Mouse (Mus musculus) kidney, postnatal 0 days (tissue): Measurements from ENCODE around the gene Ushbp1. TPM values are rescaled to one million over a fixed set of nuclear protein-coding genes. Genes with fewer than 3 reads are reported as not detected.

Experiments
- ATAC-seq: fragments of 200-750 bp; cut with Nextera tagmentation; replicated peaks from 2 replicates; pipeline ENCODE4 v1.8.0; 2017; ENCODE audit warnings: low read depth, moderate number of reproducible peaks, moderate TSS enrichment, moderate library complexity; ENCODE audit not compliant: low FRiP score
- DNase-seq: peaks from one replicate; pipeline ENCODE4 v3.0.0-alpha.2; 2016; ENCODE audit warnings: low spot score
- H3K27ac ChIP-seq: fragments of 300-500 bp; sonication (generic); 2 replicates; pipeline ENCODE4 v1.5.1; 2014; ENCODE audit warnings: mild to moderate bottlenecking
- H3K27me3 ChIP-seq: fragments of 300-500 bp; sonication (generic); 2 replicates; pipeline ENCODE4 v1.6.1; 2014; ENCODE audit warnings: low read length, mixed read lengths; ENCODE audit not compliant: insufficient read depth
- H3K36me3 ChIP-seq: fragments of 300-500 bp; sonication (generic); 2 replicates; pipeline ENCODE4 v1.6.1; 2014; ENCODE audit warnings: low read length, mixed read lengths; ENCODE audit not compliant: insufficient read depth
- H3K4me1 ChIP-seq: fragments of 300-500 bp; sonication (generic); replicated peaks from 2 replicates; pipeline ENCODE4 v1.6.1; 2014; ENCODE audit warnings: antibody characterized with exemption, low read length, mixed read lengths; ENCODE audit not compliant: insufficient read depth
- H3K4me2 ChIP-seq: fragments of 300-500 bp; sonication (generic); 2 replicates; pipeline ENCODE4 v1.6.1; 2014; ENCODE audit warnings: mild to moderate bottlenecking, low read length, moderate library complexity, mixed read lengths
- H3K4me3 ChIP-seq: fragments of 300-500 bp; sonication (generic); replicated peaks from 2 replicates; pipeline ENCODE4 v1.5.1; 2014; ENCODE audit warnings: low read depth, low read length
- H3K9ac ChIP-seq: fragments of 300-500 bp; sonication (generic); 2 replicates; pipeline ENCODE4 v1.6.1; 2014; ENCODE audit warnings: low read depth, low read length
- H3K9me3 ChIP-seq: fragments of 300-500 bp; sonication (generic); replicated peaks from 2 replicates; pipeline ENCODE4 v1.6.1; 2016; ENCODE audit warnings: low read length, inconsistent platforms, mixed read lengths
- CTCF ChIP-seq: IDR thresholded peaks from 2 replicates; pipeline ENCODE4 v1.5.1; 2016; ENCODE audit warnings: antibody characterized with exemption, low read depth, mild to moderate bottlenecking, moderate library complexity
- WGBS: fragments of 180-500 bp; shearing (Covaris S2); extraction: QIAGEN DNeasy Blood & Tissue Kit; methylation state at CpG from one replicate; pipeline ENCODE4 v1.1.7; 2014; 5-methylcytosine and 5-hydroxymethylcytosine counted together
- polyA plus RNA-seq: library from polyadenylated mRNA; unstranded; fragments of >200 nt; fragmentation: Nextera tagmentation; extraction: Ambion mirVana; gene quantifications from 2 replicates; pipeline ENCODE4 v1.2.1, GENCODE M21; 2015

The Ushbp1 gene
- polyA plus RNA-seq, 1 experiment from 2014 or later: 18.8 TPM

DNA sequence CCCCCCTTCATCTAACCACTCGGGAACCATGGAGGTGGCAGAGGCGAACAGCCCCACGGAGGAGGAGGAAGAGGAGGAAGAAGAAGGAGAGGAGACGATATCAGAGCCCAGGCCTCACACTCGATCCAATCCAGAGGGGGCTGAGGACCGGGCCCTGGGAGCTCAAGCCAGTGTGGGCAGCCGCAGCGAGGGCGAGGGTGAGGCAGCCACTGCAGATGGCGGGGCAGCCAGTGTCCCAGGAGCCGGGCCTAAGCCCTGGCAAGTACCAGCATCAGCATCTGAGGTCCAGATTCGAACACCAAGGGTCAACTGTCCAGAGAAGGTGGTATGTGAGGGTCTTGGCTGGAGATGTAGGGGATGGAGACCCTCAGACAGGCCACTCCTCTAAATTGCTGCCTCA lies 2.1 kb upstream of the Ushbp1 start:
- DNase-seq (no peak), ATAC-seq (no peak)
- no peak overlapping the region for H3K27ac ChIP-seq
- H3K36me3 ChIP-seq: peaks cover 13% of the 10 kb centered on the region; the same call in 1 of the 2 replicates
- peaks cover 5% of the 10 kb centered on the region; the same call in 1 of the 2 replicates for H3K4me1 ChIP-seq
- peak overlapping the region; percentile 70 for H3K4me2 ChIP-seq
- peak overlapping the region; percentile 51 for H3K4me3 ChIP-seq
- H3K27me3 ChIP-seq: no peaks in the 10 kb centered on the region
- no peak for TF ChIP-seq CTCF
- 85% methylated on average over 12 of the region's 12 CpGs for WGBS
- H3K9ac ChIP-seq: no peak overlapping the region
- no peaks in the 10 kb centered on the region for H3K9me3 ChIP-seq

DNA sequence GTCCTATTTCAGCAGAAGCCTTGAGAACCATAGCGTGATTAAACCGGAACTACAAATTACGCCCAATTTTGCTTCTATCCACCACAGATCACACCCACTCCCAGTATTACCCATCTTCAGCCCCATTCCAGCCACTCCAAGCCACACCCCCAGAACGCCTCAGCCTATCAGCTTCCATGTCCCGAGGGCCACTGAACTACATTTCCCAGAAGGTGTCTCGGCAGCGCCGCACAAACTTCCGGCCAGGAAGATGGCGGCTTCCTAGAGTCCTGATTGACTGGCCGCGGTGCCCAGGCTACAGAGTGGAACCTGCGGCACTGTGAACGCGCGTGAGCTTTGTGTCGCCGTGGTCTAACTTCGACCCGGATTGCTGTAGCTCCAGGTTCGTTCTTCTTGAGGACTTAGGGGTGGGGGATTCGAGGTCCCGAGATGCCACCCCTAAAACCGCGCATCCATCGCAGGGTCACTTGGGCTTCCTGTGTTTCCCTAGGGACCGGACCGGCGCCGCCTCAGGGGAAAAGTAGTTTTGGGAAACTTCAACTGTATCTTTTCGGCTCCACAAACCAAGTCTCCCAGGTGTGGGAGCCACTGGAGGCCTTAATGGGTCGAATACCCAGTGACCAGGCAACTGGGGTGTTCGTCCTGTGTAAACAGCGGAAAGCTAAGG lies 1.2 kb upstream of the Ushbp1 start, which contains the start of gene Babam1:
Babam1 (plus strand) TSS at position 223 of the 667 bp plus-strand sequence.
- ATAC-seq: peak; percentile 97
- Histone ChIP-seq H3K4me1 (peaks cover 5% of the 10 kb centered on the region), H3K27me3 (no peaks in the 10 kb centered on the region), H3K9ac (peak within 1 kb of the TSS; percentile 62), H3K36me3 (peaks cover 13% of the 10 kb centered on the region; the same call in 1 of the 2 replicates), H3K27ac (peak within 1 kb of the TSS; percentile 73), H3K4me2 (peak within 1 kb of the TSS; percentile 70), H3K4me3 (peak within 1 kb of the TSS; percentile 51), H3K9me3 (no peaks in the 10 kb centered on the region)
- under 1% methylated on average over 34 of the region's 34 CpGs for WGBS
- TF ChIP-seq CTCF: no peak
- peak; percentile 99 for DNase-seq

DNA sequence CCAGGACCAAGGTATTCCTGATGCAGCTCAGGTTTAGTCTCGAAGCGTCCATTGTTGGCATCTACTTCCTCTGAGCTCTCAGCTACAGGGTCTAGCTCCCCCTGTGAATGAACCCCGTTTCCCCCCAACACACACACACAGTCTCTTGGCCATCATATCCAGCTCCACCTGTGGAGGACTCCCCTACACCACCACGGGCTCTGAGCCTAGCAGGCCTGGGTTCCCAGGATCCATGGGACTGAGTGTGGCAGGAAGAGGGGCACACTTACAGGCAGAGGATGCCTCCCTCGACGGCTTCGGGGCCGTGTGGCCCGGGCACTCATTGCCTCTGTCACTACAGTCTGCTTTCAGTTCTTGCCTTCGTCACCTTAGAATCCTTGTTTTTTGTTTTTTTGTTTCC lies 531 bp downstream of the Ushbp1 start:
- Histone ChIP-seq H3K4me1 (peaks cover 5% of the 10 kb centered on the region), H3K9me3 (no peaks in the 10 kb centered on the region), H3K4me2 (peak overlapping the region; percentile 38), H3K27me3 (no peaks in the 10 kb centered on the region), H3K4me3 (peak overlapping the region; percentile 24; the same call in 1 of the 2 replicates), H3K9ac (0 out of 2 replicates have a peak overlapping the region, but pooled peaks have one; percentile 35), H3K27ac (peak overlapping the region; percentile 73; the same call in 1 of the 2 replicates), H3K36me3 (peaks cover 13% of the 10 kb centered on the region; the same call in 1 of the 2 replicates)
- WGBS: 75% methylated on average over 10 of the region's 10 CpGs
- no peak for DNase-seq
- TF ChIP-seq CTCF: no peak
- no peak for ATAC-seq

DNA sequence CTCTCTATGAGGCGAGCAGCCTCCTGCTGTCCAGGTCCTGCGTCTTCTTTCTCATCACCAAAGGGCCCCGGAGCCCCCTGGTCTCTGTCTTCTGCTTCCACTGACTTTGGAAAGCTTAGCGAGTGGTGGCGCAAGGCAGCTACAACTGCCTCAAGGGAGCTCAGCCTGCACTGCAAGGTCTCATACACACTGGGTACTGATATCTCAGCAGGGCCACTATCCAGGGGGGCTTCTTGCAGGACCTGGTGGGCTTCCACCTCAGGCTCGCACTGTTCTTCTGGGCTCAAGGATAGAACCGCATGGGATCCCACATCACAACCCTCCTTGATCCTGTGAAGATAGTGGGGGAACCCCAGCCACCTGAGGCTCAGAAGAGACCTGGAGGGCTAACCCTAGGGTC lies 1.1 kb downstream of the Ushbp1 start:
- Histone ChIP-seq H3K4me3 (0 out of 2 replicates have a peak overlapping the region, but pooled peaks have one; percentile 16), H3K4me1 (peaks cover 5% of the 10 kb centered on the region), H3K9me3 (no peaks in the 10 kb centered on the region), H3K9ac (0 out of 2 replicates have a peak overlapping the region, but pooled peaks have one; percentile 35), H3K36me3 (peaks cover 10% of the 10 kb centered on the region; the same call in 1 of the 2 replicates), H3K27me3 (no peaks in the 10 kb centered on the region), H3K27ac (no peak overlapping the region), H3K4me2 (peak overlapping the region; percentile 38)
- WGBS: 76% methylated on average over 7 of the region's 7 CpGs
- no peak for DNase-seq
- TF ChIP-seq CTCF: no peak
- no peak for ATAC-seq

DNA sequence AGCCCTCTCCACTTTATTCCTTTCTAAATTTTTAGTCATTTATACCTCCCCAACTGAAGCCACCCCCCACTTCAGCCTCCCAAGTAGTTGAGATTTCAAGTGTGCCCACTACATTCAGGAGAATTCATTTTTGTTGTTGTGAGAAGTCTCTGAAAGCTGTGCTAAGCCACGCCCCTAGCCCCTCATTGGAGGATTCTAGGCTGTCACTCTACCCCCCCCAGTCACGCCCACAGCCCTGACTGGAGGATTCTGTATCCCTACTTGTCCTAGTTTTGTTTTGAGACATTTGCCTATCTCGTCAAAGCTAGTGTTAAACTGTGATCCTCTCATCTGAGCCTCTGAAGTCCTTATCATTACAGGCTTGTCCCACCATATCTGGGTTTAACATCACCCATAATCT lies 2.7 kb downstream of the Ushbp1 start:
- 17% methylated on average over 3 of the region's 3 CpGs for WGBS
- Histone ChIP-seq H3K4me1 (peaks cover 5% of the 10 kb centered on the region), H3K9ac (no peak overlapping the region), H3K4me3 (no peak overlapping the region; the same call in 1 of the 2 replicates), H3K4me2 (peak overlapping the region; percentile 23; the same call in 1 of the 2 replicates), H3K27me3 (no peaks in the 10 kb centered on the region), H3K9me3 (no peaks in the 10 kb centered on the region), H3K27ac (no peak overlapping the region), H3K36me3 (no peaks in the 10 kb centered on the region)
- no peak; the same call in 1 of the 2 replicates for ATAC-seq
- DNase-seq: peak; percentile 77
- TF ChIP-seq CTCF: no peak

DNA sequence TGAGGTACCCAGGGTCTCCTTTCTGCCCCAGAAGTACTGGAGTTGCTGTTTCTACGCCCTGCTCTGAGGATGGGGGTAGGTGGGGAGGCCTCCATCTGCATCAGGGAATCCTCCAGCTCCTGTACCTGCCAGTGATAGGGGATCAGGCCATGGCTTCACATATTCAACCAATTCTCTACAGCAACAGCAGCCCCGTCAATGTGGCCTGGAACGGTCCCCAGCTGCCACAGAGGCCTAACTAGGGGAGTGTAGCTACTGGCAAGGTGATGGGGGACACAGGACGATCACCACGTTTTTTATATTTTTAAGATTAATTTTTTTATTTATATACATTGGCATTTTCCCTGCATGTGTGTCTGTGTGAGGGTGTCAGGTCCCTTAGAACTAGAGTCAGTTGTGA lies 3.2 kb downstream of the Ushbp1 start:
- no peak for TF ChIP-seq CTCF
- DNase-seq (no peak), ATAC-seq (no peak)
- Histone ChIP-seq H3K9ac (no peak overlapping the region), H3K27me3 (no peaks in the 10 kb centered on the region), H3K4me2 (no peak overlapping the region), H3K9me3 (no peaks in the 10 kb centered on the region), H3K4me1 (peaks cover 2% of the 10 kb centered on the region), H3K4me3 (no peak overlapping the region), H3K36me3 (no peaks in the 10 kb centered on the region), H3K27ac (no peak overlapping the region)
- 77% methylated on average over 5 of the region's 5 CpGs for WGBS
